In the genomic region with DNA sequence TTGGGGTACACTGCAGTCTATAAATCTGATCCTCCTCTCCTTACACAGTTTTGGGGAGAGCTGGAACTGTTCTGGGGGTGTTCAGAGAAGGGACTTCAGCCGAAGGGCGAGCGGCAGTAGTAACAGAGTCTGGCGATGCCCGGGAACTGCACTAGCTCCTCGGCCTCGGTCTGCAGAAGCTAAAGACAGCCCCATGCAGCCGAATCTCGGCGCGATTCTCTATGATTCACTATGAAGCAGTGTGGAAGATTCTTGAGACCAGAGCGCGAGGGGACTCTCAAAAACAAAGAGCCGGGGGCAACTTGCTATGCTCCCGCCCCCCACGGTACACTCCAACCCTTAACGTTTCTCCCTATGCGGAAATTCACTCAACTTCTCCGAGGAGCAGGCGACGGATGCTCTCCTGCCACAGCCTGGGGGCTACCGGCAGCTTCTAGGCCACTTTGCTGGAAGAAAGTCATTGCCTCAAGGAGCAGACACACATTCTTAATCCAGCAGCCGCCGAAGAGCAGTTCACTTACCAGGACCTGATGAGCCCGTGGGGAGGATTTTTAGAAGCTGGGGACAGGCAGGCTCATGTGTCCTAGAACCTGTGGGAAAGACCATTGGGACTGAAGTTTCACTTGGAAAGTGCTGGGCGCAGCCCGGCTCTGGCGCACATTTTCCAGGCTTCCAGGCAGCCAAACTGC, we compare ENCODE assay signal across 8 mouse cellular contexts.
DNase-seq lines count a peak whose midpoint lies in the region; ATAC-seq and TF ChIP-seq lines count a peak whose summit lies in the region.

No protein-coding gene starts in this region.

- H3K4me2 ChIP-seq in liver, embryonic 16.5 days (ENCODE audit: low read depth, low read length), result peak overlapping the region; percentile 24

- TF ChIP-seq POLR2A in cortical plate, adult 2 months (IDR thresholded peaks at IDR 0.05; ENCODE audit: extremely low read depth, insufficient read depth, low read length), result no peak

- peaks cover 3% of the 10 kb centered on the region; the same call in 1 of the 2 replicates for H3K4me1 ChIP-seq in cortical plate, adult 2 months (ENCODE audit: control insufficient read depth, insufficient read depth, low read length)
- H3K4me1 ChIP-seq in liver, embryonic 16.5 days (ENCODE audit: control insufficient read depth, low read depth, low read length), result no peaks in the 10 kb centered on the region

- peak; percentile 16 to 48 for DNase-seq in left cerebral cortex, adult 2 months (ENCODE audit: extremely low spot score in 1 of 2, low spot score in 2 of 2)
- no peak for DNase-seq in left cerebral cortex, adult 8-10 months (ENCODE audit: low spot score in 2 of 2)
- peak; percentile 41 to 64 for DNase-seq in heart, adult 9 months (ENCODE audit: low spot score in 2 of 2)
- peak; percentile 68 for DNase-seq in kidney, adult 18-20 months
- DNase-seq in right cerebral cortex, postnatal 25 days, result peak; percentile 61
- DNase-seq in thymus, postnatal 25 days, result no peak

- intact Hi-C loops in left cerebral cortex, adult 2 months (cut with DNase I), result loop anchor here (2.0 kb wide), 1 partner anchor 21 kb away; no protein-coding TSS in a partner anchor

- TF ChIP-seq CTCF in left cerebral cortex, adult 2 months (IDR thresholded peaks at IDR 0.05), result no peak
- TF ChIP-seq CTCF in cortical plate, adult 2 months (IDR thresholded peaks at IDR 0.05; ENCODE audit: extremely low read depth, insufficient read depth, low read length), result no peak

- H3K27ac ChIP-seq in left cerebral cortex, adult 2 months, result peak overlapping the region; percentile 87
- peak overlapping the region; percentile 34 for H3K27ac ChIP-seq in cortical plate, adult 2 months (ENCODE audit: insufficient read depth, low read length)
- no peak overlapping the region; the same call in 1 of the 2 replicates for H3K27ac ChIP-seq in liver, embryonic 16.5 days (ENCODE audit: low read length)

- H3K4me3 ChIP-seq in left cerebral cortex, adult 2 months, result peak overlapping the region; percentile 53
- H3K4me3 ChIP-seq in cortical plate, adult 2 months (ENCODE audit: insufficient read depth, low read length), result peak overlapping the region; percentile 25
- peak overlapping the region; percentile 30 for H3K4me3 ChIP-seq in liver, embryonic 16.5 days (ENCODE audit: low read depth, low read length)

- H3K36me3 ChIP-seq in liver, embryonic 16.5 days (ENCODE audit: control insufficient read depth, insufficient read depth), result no peaks in the 10 kb centered on the region

- 2% methylated on average over 28 of the region's 28 CpGs for WGBS in liver, embryonic 16.5 days (ENCODE audit: insufficient replicate concordance)

- peaks cover 33% of the 10 kb centered on the region for H3K27me3 ChIP-seq in liver, embryonic 16.5 days (ENCODE audit: control insufficient read depth, insufficient read depth, low read depth, low read length)

- no peak overlapping the region for H3K9ac ChIP-seq in liver, embryonic 16.5 days (ENCODE audit: low read depth, low read length)

- H3K9me3 ChIP-seq in liver, embryonic 16.5 days (replicated peaks; ENCODE audit: control insufficient read depth, low read length), result no peaks in the 10 kb centered on the region

- no peak for ATAC-seq in liver, embryonic 16.5 days (ENCODE audit: low read depth)

Comparison
In these comparisons a context has a peak if more than half of its experiments do, and no peak if none do; other contexts are left out.
1. DNase-seq: peak in left cerebral cortex, adult 2 months (2 of 2), heart, adult 9 months (2 of 2), kidney, adult 18-20 months (single experiment) and right cerebral cortex, postnatal 25 days (single experiment); none in left cerebral cortex, adult 8-10 months (0 of 2) and thymus, postnatal 25 days (single experiment).
2. Peak in every context shown above with its lines, with median percentiles within 50 percentile points of each other: H3K4me3 ChIP-seq.